Mouse (Mus musculus) MEL (cell line): ENCODE measurements around the gene Srsf10.

Experiments
- CTCF ChIP-seq, 3 experiments: IDR thresholded peaks in 2 of 3; conservative IDR thresholded peaks in 1 of 3; 2 replicates each; pipeline ENCODE4 v1.5.1; 2011 to 2012; ENCODE audit warnings: low read length in 3 of 3, low read depth in 2 of 3, mild to moderate bottlenecking in 2 of 3, improper control_type of control experiment in 1 of 3, inconsistent platforms in 1 of 3, mixed read lengths in 1 of 3, moderate library complexity in 1 of 3; ENCODE audit not compliant: control insufficient read depth in 1 of 3, insufficient read depth in 1 of 3, poor library complexity in 1 of 3, severe bottlenecking in 1 of 3
- MAX ChIP-seq: IDR thresholded peaks from 2 replicates; pipeline ENCODE4 v1.6.1; 2011; ENCODE audit warnings: low read length, improper control_type of control experiment
- NELFE ChIP-seq: IDR thresholded peaks from 2 replicates; pipeline ENCODE4 v1.6.1; 2011; ENCODE audit warnings: low read depth, low read length, improper control_type of control experiment

- TF ChIP-seq CTCF (IDR thresholded peaks at IDR 0.05 in 2 of 3, conservative IDR thresholded peaks at IDR 0.05 in 1 of 3; ENCODE audit: control insufficient read depth in 1 of 3, insufficient read depth in 1 of 3, low read depth in 2 of 3, low read length in 3 of 3, poor library complexity in 1 of 3, severe bottlenecking in 1 of 3) (no peak), NELFE (no peak), MAX (no peak)
Observed at GRCm38 (mm10) chr4:135889146-135889883, 33.8 kb downstream of the Srsf10 start.
